Mouse (Mus musculus) midbrain, postnatal 0 days (tissue): ENCODE measurements around the gene Tab3. TPM values are rescaled to one million over a fixed set of nuclear protein-coding genes. Genes with fewer than 3 reads are reported as not detected.

Source experiments
- ATAC-seq: fragments of 200-750 bp; cut with Nextera tagmentation; 2 replicates; pipeline ENCODE4 v1.8.0; 2017; ENCODE audit warnings: moderate number of reproducible peaks, mild to moderate bottlenecking, moderate TSS enrichment, moderate library complexity; ENCODE audit not compliant: low FRiP score
- DNase-seq: peaks from one replicate; pipeline ENCODE4 v3.0.0-alpha.2; 2015; ENCODE audit warnings: low spot score
- H3K27ac ChIP-seq: fragments of 300-500 bp; sonication (generic); 2 replicates; pipeline ENCODE4 v1.5.1; 2014; ENCODE audit warnings: low read depth, mild to moderate bottlenecking, low read length, mixed read lengths
- H3K27me3 ChIP-seq: fragments of 300-500 bp; sonication (generic); 2 replicates; pipeline ENCODE4 v1.6.1; 2014; ENCODE audit warnings: low read length, control low read depth, mixed read lengths; ENCODE audit not compliant: insufficient read depth
- H3K36me3 ChIP-seq: fragments of 300-500 bp; sonication (generic); 2 replicates; pipeline ENCODE4 v1.6.1; 2014; ENCODE audit warnings: low read length, control low read depth, mixed read lengths; ENCODE audit not compliant: insufficient read depth
- H3K4me1 ChIP-seq: fragments of 300-500 bp; sonication (generic); 2 replicates; pipeline ENCODE4 v1.6.1; 2014; ENCODE audit warnings: mild to moderate bottlenecking, control low read depth, antibody characterized with exemption, low read length, mixed read lengths; ENCODE audit not compliant: insufficient read depth
- H3K4me2 ChIP-seq: fragments of 300-500 bp; sonication (generic); 2 replicates; pipeline ENCODE4 v1.6.1; 2014; ENCODE audit warnings: low read depth, mild to moderate bottlenecking, low read length, mixed read lengths; ENCODE audit not compliant: poor library complexity, severe bottlenecking
- H3K4me3 ChIP-seq: fragments of 300-500 bp; sonication (generic); 2 replicates; pipeline ENCODE4 v1.5.1; 2014; ENCODE audit warnings: low read depth, mild to moderate bottlenecking, low read length, moderate library complexity
- H3K9ac ChIP-seq: fragments of 300-500 bp; sonication (generic); replicated peaks from 2 replicates; pipeline ENCODE4 v1.6.1; 2014; ENCODE audit warnings: mild to moderate bottlenecking, low read length, moderate library complexity, mixed read lengths; ENCODE audit not compliant: poor library complexity, severe bottlenecking
- H3K9me3 ChIP-seq: fragments of 300-500 bp; sonication (generic); 2 replicates; pipeline ENCODE4 v1.6.1; 2016; ENCODE audit warnings: low read length, control low read depth
- CTCF ChIP-seq: IDR thresholded peaks from 2 replicates; pipeline ENCODE4 v1.5.1; 2016; ENCODE audit warnings: antibody characterized with exemption, mild to moderate bottlenecking
- WGBS: fragments of 180-500 bp; shearing (Covaris S2); extraction: QIAGEN DNeasy Blood & Tissue Kit; methylation state at CpG from one replicate; pipeline ENCODE4 v1.1.7; 2014; 5-methylcytosine and 5-hydroxymethylcytosine counted together
- microRNA-seq: library from miRNA; unstranded; fragments of <30 nt; microRNA quantifications from one replicate; pipeline ENCODE4, GENCODE M21; 2016; ENCODE audit warnings: borderline number of aligned reads
- polyA plus RNA-seq: library from polyadenylated mRNA; unstranded; fragments of >200 nt; fragmentation: Nextera tagmentation; extraction: Ambion mirVana; gene quantifications from 2 replicates; pipeline ENCODE4 v1.2.1, GENCODE M21; 2015
- total RNA-seq: library from RNA; depleted of rRNA; stranded (reverse); fragments of >200 nt; gene quantifications from 2 replicates; pipeline ENCODE4 v1.2.3, GENCODE M21; 2014; rRNA removed

Gene Tab3
- total and polyA plus RNA-seq, 2 experiments from 2014 or later: 9.0 to 30.2 TPM

DNA sequence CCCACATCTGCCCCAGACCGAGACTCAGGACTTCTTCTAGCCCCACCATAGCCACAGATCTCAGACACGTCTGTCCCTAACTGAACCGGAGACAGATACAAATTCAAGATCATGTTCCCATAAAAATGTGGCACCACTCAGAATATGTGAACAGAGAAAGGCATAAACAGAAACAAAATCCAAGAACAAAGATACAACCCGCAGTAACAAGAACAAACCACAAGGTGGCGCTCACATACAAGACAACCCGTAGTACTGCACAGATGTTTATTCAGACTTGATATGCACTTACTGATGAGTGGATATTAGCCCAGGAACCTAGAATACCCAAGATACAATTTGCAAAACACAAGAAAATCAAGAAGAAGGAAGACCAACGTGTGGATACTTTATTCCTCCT, 103.0 kb downstream of the Tab3 start:
- Histone ChIP-seq H3K9ac (no peak overlapping the region), H3K4me1 (no peaks in the 10 kb centered on the region), H3K27ac (no peak overlapping the region), H3K4me2 (no peak overlapping the region), H3K9me3 (no peaks in the 10 kb centered on the region), H3K36me3 (no peaks in the 10 kb centered on the region), H3K27me3 (no peaks in the 10 kb centered on the region), H3K4me3 (no peak overlapping the region)
- 25% methylated on average over 7 of the region's 7 CpGs for WGBS
- ATAC-seq (no peak), DNase-seq (peak; percentile 50)
- peak; percentile 79 for TF ChIP-seq CTCF

- no peak for TF ChIP-seq CTCF
These were observed 108.3 kb downstream of the Tab3 start for GRCm38 (mm10) chrX:85682125-85682524.

GRCm38 (mm10) chrX:85683723-85684122, 109.9 kb downstream of the Tab3 start:
- Histone ChIP-seq H3K4me1 (no peaks in the 10 kb centered on the region), H3K9ac (no peak overlapping the region), H3K36me3 (no peaks in the 10 kb centered on the region), H3K27me3 (no peaks in the 10 kb centered on the region), H3K27ac (no peak overlapping the region), H3K4me3 (no peak overlapping the region), H3K9me3 (no peaks in the 10 kb centered on the region), H3K4me2 (no peak overlapping the region)
- 55% methylated on average over 2 of the region's 2 CpGs for WGBS
- TF ChIP-seq CTCF: no peak
- no peak for ATAC-seq
- no peak for DNase-seq

More at GRCm38 (mm10) chrX:85682125-85682524, 108.3 kb downstream of the Tab3 start:
- no peaks in the 10 kb centered on the region for H3K27me3 ChIP-seq
- no peaks in the 10 kb centered on the region for H3K9me3 ChIP-seq
- 47% methylated on average over 1 of the region's 1 CpGs for WGBS
- H3K9ac ChIP-seq: no peak overlapping the region
- H3K36me3 ChIP-seq: no peaks in the 10 kb centered on the region
- H3K4me1 ChIP-seq: no peaks in the 10 kb centered on the region
- no peak for DNase-seq
- no peak overlapping the region for H3K4me2 ChIP-seq
- no peak overlapping the region for H3K4me3 ChIP-seq
- ATAC-seq: no peak
- no peak overlapping the region for H3K27ac ChIP-seq

Small RNA genes lying within 50 kb of the gene (microRNA-seq; reads per million reads assigned to microRNA genes)
- not detected for gene Gm44378

Other genes with a start within 250 kb of the Tab3 start
- 14.6 and 19.4 TPM in 2 replicates for gene Gk, start 202.8 kb downstream of the Tab3 start, total RNA-seq
- gene Gk, start 202.8 kb downstream of the Tab3 start, polyA plus RNA-seq: 10.9 and 11.6 TPM in 2 replicates